Mouse (Mus musculus): ENCODE measurements at regions not wholly inside any gene's neighbourhood (a gene's known extent, or its start where the extent isn't known, plus 50 kb on each side); places are given as distances from the start of the nearest gene placed in this dataset.

DNA sequence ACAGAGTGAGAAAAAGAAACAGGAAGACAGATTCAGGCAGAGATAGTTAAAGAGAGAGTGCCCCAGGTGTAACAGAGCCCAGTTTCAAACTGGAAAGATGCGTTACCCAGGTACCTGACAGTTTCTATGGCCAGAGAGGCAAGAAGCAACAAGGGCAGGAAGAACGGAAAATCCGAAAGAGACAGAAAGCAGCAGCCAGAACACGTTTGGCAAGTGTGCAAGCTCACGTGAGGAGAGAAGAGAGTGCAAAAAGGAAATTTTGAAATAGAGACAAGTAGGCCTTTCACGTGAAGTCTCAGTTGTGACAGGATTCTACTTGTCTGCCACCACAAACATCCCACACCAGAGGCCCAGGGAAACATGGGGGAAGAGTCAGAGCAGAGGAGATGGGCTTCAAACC, 259.8 kb downstream of the Gm11361 start:
- Histone ChIP-seq H3K36me3 (replicated peaks in 1 of 2; ENCODE audit: control insufficient read depth in 1 of 2, insufficient read depth in 1 of 2, low read length in 1 of 2) (no peaks in the 10 kb centered on the region), H3K27me3 (replicated peaks) (no peaks in the 10 kb centered on the region), H3K9me3 (replicated peaks; ENCODE audit: low read length) (no peaks in the 10 kb centered on the region), H3K4me2 (ENCODE audit: insufficient read depth, low read depth, poor library complexity, severe bottlenecking) (no peak overlapping the region; the same call in 1 of the 2 replicates), H3K4me1 (ENCODE audit: control insufficient read depth in 1 of 2, insufficient read depth in 2 of 2) (peaks cover 4 to 11% of the 10 kb centered on the region in 2 experiments), H3K27ac (ENCODE audit: insufficient read depth, low read depth) (no peak overlapping the region), H3K9ac (ENCODE audit: insufficient read depth, low read depth) (no peak overlapping the region), H3K79me2 (replicated peaks; ENCODE audit: control insufficient read depth, extremely low read depth, insufficient read depth, poor library complexity, severe bottlenecking) (no peaks in the 10 kb centered on the region), H3K4me3 (replicated peaks in 1 of 3; ENCODE audit: low read depth in 2 of 3, low read length in 2 of 3, poor library complexity in 1 of 3) (no peak overlapping the region)
- TF ChIP-seq KAT2A (IDR thresholded peaks at IDR 0.05; ENCODE audit: insufficient replicate concordance, low read length) (no peak), BHLHE40 (IDR thresholded peaks at IDR 0.05; ENCODE audit: low read depth, low read length) (peak; percentile 92)
- DNase-seq (ENCODE audit: extremely low read depth): no peak
- in situ Hi-C loops (cut with MboI; ENCODE audit: low pct_ligation_motif_present, low pct_unique_long_range_greater_than_20kb, low sequenced_read_pairs) (no loop called here), dilution Hi-C loops (cut with MboI; ENCODE audit: extremely low pct_ligation_motif_present, extremely low pct_unique_long_range_greater_than_20kb, low sequenced_read_pairs) (no loop called here)

DNA sequence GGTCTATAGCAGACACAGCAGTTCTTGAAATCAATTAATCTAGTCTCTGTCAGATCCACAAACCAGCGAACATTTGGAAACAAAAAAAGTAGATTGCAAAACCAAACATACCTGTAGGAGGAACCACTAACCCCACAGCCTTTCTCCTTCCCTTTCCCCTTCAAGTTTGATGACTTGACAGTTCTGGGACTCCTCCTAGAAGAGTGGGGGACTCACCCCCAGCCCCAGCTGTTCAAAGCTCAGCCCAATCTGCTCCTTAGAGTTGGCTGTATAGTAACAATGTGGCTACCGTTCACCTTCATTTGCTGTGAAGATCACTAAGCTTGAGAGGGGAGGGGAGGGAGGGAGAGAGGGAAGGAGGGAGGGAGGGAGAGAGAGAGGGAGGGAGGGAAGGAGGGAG, 259.3 kb downstream of the Gm11361 start:
- DNase-seq (ENCODE audit: extremely low read depth): no peak
- H3K4me3 ChIP-seq (replicated peaks in 1 of 3; ENCODE audit: low read depth in 2 of 3, low read length in 2 of 3, poor library complexity in 1 of 3): no peak overlapping the region
- in situ Hi-C loops (cut with MboI; ENCODE audit: low pct_ligation_motif_present, low pct_unique_long_range_greater_than_20kb, low sequenced_read_pairs): no loop called here
- H3K4me2 ChIP-seq (ENCODE audit: insufficient read depth, low read depth, poor library complexity, severe bottlenecking): no peak overlapping the region
- no peak overlapping the region for H3K9ac ChIP-seq (ENCODE audit: insufficient read depth, low read depth)
- dilution Hi-C loops (cut with MboI; ENCODE audit: extremely low pct_ligation_motif_present, extremely low pct_unique_long_range_greater_than_20kb, low sequenced_read_pairs): no loop called here
- no peaks in the 10 kb centered on the region for H3K36me3 ChIP-seq (replicated peaks in 1 of 2; ENCODE audit: control insufficient read depth in 1 of 2, insufficient read depth in 1 of 2, low read length in 1 of 2)
- H3K27ac ChIP-seq (ENCODE audit: insufficient read depth, low read depth): no peak overlapping the region
- no peaks in the 10 kb centered on the region for H3K9me3 ChIP-seq (replicated peaks; ENCODE audit: low read length)
- TF ChIP-seq KAT2A (IDR thresholded peaks at IDR 0.05; ENCODE audit: insufficient replicate concordance, low read length) (no peak), TCF12 (IDR thresholded peaks at IDR 0.05; ENCODE audit: low read depth, low read length) (no peak), MAZ (IDR thresholded peaks at IDR 0.05; ENCODE audit: low read depth, low read length) (no peak), NELFE (IDR thresholded peaks at IDR 0.05; ENCODE audit: low read depth, low read length) (no peak), MAX (IDR thresholded peaks at IDR 0.05; ENCODE audit: low read length) (no peak), UBTF (IDR thresholded peaks at IDR 0.05; ENCODE audit: low read depth, low read length) (no peak), MXI1 (IDR thresholded peaks at IDR 0.05; ENCODE audit: low read depth, low read length) (no peak), ZMIZ1 (IDR thresholded peaks at IDR 0.05; ENCODE audit: low read depth, low read length) (no peak), JUND (conservative IDR thresholded peaks at IDR 0.05; ENCODE audit: low read depth, low read length) (no peak), ZNF384 (IDR thresholded peaks at IDR 0.05; ENCODE audit: low read depth, low read length) (no peak), EP300 (IDR thresholded peaks at IDR 0.05; ENCODE audit: low read length) (no peak), SIN3A (IDR thresholded peaks at IDR 0.05; ENCODE audit: low read length) (no peak), ZKSCAN1 (IDR thresholded peaks at IDR 0.05; ENCODE audit: borderline replicate concordance, low read depth, low read length) (no peak), JUN (IDR thresholded peaks at IDR 0.05; ENCODE audit: insufficient read depth, low read depth, low read length) (no peak), GABPA (IDR thresholded peaks at IDR 0.05; ENCODE audit: insufficient replicate concordance, low read depth, low read length) (no peak), RCOR1 (conservative IDR thresholded peaks at IDR 0.05; ENCODE audit: low read depth, low read length) (no peak), POLR2A (IDR thresholded peaks at IDR 0.05; ENCODE audit: low read depth, low read length) (no peak)
- H3K79me2 ChIP-seq (replicated peaks; ENCODE audit: control insufficient read depth, extremely low read depth, insufficient read depth, poor library complexity, severe bottlenecking): no peaks in the 10 kb centered on the region
- H3K4me1 ChIP-seq (ENCODE audit: control insufficient read depth in 1 of 2, insufficient read depth in 2 of 2): peaks cover 4 to 15% of the 10 kb centered on the region in 2 experiments
- no peaks in the 10 kb centered on the region for H3K27me3 ChIP-seq (replicated peaks)

Measured in CH12.LX (cell line).